Mouse (Mus musculus): Measurements from ENCODE around the gene Slc8a2. TPM values are rescaled to one million over a fixed set of nuclear protein-coding genes. Genes with fewer than 3 reads are reported as not detected.
A peak's percentile ranks its signal among the peaks of the same experiment; 100 is the strongest.

Gene Slc8a2
- polyA plus RNA-seq, 1 experiment from 2014 or later = 1.1 TPM

DNA sequence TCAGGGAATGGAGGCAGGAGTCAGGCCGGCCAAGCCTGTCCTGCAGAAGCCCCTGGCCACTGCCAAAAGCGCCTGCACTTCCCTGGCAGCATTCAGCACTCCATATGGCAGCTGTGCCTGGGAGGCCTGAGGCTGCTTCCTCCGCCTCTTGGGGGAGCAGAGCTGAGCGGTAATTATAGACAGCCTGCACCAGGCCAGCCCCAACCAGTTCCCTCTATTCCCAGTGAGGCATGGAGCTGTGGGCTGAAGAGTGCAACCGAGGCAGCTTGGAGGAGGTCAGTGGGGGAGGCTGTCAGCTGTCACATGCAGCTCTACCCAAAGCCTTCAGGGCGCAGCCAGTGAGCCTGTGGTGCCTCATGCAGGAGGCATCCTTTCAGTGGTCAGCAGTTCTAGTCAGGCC is 25.9 kb upstream of the Slc8a2 start:
- Histone ChIP-seq H3K36me3 (peaks cover 38% of the 10 kb centered on the region), H3K27me3 (no peaks in the 10 kb centered on the region), H3K9ac (peak overlapping the region; percentile 59), H3K27ac (replicated peaks) (peak overlapping the region; percentile 78), H3K4me2 (0 out of 2 replicates have a peak overlapping the region, but pooled peaks have one; percentile 0), H3K4me3 (no peak overlapping the region), H3K4me1 (replicated peaks) (peaks cover 66% of the 10 kb centered on the region), H3K9me3 (no peaks in the 10 kb centered on the region)
- ATAC-seq (ENCODE audit: low read depth) = peak; percentile 59
- WGBS = 48% methylated on average over 6 of the region's 6 CpGs

- peak overlapping the region; percentile 59 for H3K9ac ChIP-seq
- 86% methylated on average over 7 of the region's 7 CpGs for WGBS
Observed at GRCm38 (mm10) chr7:16104611-16105388, 24.8 kb upstream of the Slc8a2 start.

DNA sequence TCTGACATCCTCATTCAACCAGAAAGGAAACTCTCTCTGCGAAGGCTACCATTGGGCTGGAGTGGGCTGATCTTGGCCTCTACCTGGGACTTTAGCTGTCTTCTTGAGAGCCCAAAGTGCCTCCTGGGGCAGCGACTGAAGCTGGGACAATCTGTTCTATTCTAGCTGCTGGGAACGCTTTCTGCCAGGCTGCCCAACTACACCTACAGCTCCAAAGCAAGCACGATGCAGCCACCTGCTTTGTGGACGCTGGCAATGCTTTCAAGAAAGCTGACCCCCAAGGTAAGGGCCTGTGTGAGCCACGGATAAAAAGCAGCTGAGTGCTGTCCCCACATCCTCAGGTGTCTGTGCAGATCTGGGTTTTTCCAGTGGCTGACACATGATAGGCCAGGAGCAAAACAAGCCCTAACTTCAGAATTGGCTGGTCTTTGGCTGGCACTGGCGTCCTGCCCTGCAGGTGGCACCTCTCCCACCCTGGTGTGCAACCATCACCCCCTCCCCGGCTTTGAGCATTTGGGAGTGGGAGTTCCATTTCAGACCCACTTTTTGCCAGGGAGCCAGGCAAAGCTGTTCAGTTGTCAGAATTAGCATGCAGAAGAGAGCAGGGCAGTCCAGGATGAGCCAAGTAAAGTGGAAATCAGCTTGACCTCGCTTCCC is 20.6 kb upstream of the Slc8a2 start:
- peaks cover 83% of the 10 kb centered on the region for H3K36me3 ChIP-seq
- no peak for ATAC-seq (ENCODE audit: low read depth)
- H3K27me3 ChIP-seq = no peaks in the 10 kb centered on the region
- H3K4me1 ChIP-seq (replicated peaks) = peaks cover 24% of the 10 kb centered on the region
- no peak overlapping the region for H3K9ac ChIP-seq
- H3K4me3 ChIP-seq = no peak overlapping the region
- H3K27ac ChIP-seq (replicated peaks) = no peak overlapping the region
- 92% methylated on average over 9 of the region's 9 CpGs for WGBS
- H3K9me3 ChIP-seq = no peaks in the 10 kb centered on the region
- no peak overlapping the region for H3K4me2 ChIP-seq

More at GRCm38 (mm10) chr7:16104611-16105388, 24.8 kb upstream of the Slc8a2 start:
- H3K4me2 ChIP-seq = no peak overlapping the region
- peaks cover 55% of the 10 kb centered on the region for H3K4me1 ChIP-seq (replicated peaks)
- H3K27ac ChIP-seq (replicated peaks) = peak overlapping the region; percentile 78
- no peak for ATAC-seq (ENCODE audit: low read depth)
- H3K4me3 ChIP-seq = no peak overlapping the region
- H3K27me3 ChIP-seq = no peaks in the 10 kb centered on the region
- H3K36me3 ChIP-seq = peaks cover 48% of the 10 kb centered on the region
- H3K9me3 ChIP-seq = no peaks in the 10 kb centered on the region

GRCm38 (mm10) chr7:16110158-16110557 is 19.5 kb upstream of the Slc8a2 start:
- peaks cover 89% of the 10 kb centered on the region for H3K36me3 ChIP-seq
- no peaks in the 10 kb centered on the region for H3K27me3 ChIP-seq
- no peak overlapping the region for H3K27ac ChIP-seq (replicated peaks)
- WGBS = 95% methylated on average over 8 of the region's 8 CpGs
- no peaks in the 10 kb centered on the region for H3K9me3 ChIP-seq
- H3K4me3 ChIP-seq = no peak overlapping the region
- no peak for ATAC-seq (ENCODE audit: low read depth)
- H3K4me2 ChIP-seq = no peak overlapping the region
- peaks cover 13% of the 10 kb centered on the region for H3K4me1 ChIP-seq (replicated peaks)
- no peak overlapping the region for H3K9ac ChIP-seq

DNA sequence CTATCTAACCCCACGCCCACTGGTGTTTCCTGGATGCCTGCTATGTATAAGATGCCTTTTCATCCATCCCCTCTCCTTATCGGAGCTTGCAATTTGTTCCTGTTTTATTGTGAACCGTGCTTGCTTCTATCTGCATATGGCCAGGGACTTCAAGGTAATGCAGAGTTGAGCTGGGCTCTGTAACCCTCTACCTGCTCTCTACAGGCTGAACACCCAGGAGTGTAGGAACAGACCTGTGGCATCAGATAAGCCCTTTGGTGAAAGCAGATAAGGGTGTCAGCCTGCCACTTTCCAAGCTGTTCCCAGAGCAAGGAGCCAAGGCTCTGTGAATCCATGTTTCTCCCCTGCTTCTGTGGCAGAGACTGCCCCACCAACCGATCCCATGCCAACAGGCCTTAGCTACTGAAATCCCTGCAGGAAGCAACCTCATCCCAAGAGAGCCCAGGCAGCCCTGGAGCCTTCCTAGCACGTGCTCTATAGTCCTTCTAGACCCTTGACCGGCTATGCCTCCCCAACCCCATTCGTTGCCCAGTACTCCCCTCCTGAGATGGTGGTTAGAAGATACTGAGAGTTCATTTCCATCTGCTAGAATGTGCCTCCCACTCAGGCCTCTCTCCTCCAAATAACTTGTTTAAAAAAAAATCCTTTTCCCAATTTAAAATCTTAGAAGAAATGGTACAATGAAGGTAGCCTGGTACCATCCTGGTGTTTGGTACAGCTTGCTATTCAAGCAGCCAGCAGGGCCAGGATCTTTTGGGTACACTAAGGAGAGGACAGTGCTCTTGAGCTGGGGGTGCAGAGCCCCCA is 18.1 kb upstream of the Slc8a2 start:
- peaks cover 95% of the 10 kb centered on the region for H3K36me3 ChIP-seq
- 88% methylated on average over 7 of the region's 7 CpGs for WGBS
- peaks cover 10% of the 10 kb centered on the region for H3K4me1 ChIP-seq (replicated peaks)
- no peak overlapping the region for H3K4me2 ChIP-seq
- peak overlapping the region; percentile 56 for H3K27ac ChIP-seq (replicated peaks)
- no peak for ATAC-seq (ENCODE audit: low read depth)
- H3K9ac ChIP-seq = peak overlapping the region; percentile 41
- H3K4me3 ChIP-seq = no peak overlapping the region
- no peaks in the 10 kb centered on the region for H3K27me3 ChIP-seq
- no peaks in the 10 kb centered on the region for H3K9me3 ChIP-seq

- H3K9me3 ChIP-seq = no peaks in the 10 kb centered on the region
- peaks cover 29% of the 10 kb centered on the region for H3K4me1 ChIP-seq (replicated peaks)
- no peak overlapping the region for H3K9ac ChIP-seq
- WGBS = 93% methylated on average over 7 of the region's 7 CpGs
- H3K36me3 ChIP-seq = peaks cover 67% of the 10 kb centered on the region
- no peak overlapping the region for H3K27ac ChIP-seq (replicated peaks)
- no peak overlapping the region for H3K4me3 ChIP-seq
- no peak overlapping the region for H3K4me2 ChIP-seq
- H3K27me3 ChIP-seq = no peaks in the 10 kb centered on the region
- ATAC-seq (ENCODE audit: low read depth) = no peak
Observed at GRCm38 (mm10) chr7:16116418-16116817, 13.2 kb upstream of the Slc8a2 start.

DNA sequence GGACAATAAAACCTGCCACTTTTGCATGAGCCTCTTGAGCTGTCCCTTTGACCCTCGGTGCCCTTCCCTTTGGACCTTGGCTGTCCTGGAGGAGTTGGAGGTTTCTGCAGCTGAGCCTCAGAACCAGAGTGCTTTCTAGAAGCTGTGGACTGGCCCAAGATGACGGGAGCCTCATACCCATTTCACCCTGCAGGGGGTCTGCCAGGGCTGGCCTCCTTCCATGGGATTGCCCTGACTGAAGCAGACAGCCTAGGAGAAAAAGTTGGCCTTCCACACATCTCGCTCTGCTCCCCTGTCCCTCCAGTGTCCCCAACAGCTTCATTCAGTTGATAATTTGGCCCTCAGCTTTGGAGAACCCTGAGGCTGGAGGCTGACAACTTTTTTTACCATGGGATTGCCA is 12.5 kb upstream of the Slc8a2 start:
- H3K36me3 ChIP-seq = peaks cover 60% of the 10 kb centered on the region

GRCm38 (mm10) chr7:16119569-16120261 is 9.9 kb upstream of the Slc8a2 start, which contains the start of gene Kptn:
TSS of gene Kptn (plus strand) at chr7:16119895.
- 1% methylated on average over 33 of the region's 33 CpGs for WGBS
- peak; percentile 89 for ATAC-seq (ENCODE audit: low read depth)
- H3K9ac ChIP-seq = peak within 1 kb of the TSS; percentile 86
- H3K9me3 ChIP-seq = no peaks in the 10 kb centered on the region
- no peaks in the 10 kb centered on the region for H3K27me3 ChIP-seq
- peaks cover 44% of the 10 kb centered on the region for H3K36me3 ChIP-seq
- peaks cover 19% of the 10 kb centered on the region for H3K4me1 ChIP-seq (replicated peaks)
- H3K27ac ChIP-seq (replicated peaks) = peak within 1 kb of the TSS; percentile 93
- peak within 1 kb of the TSS; percentile 59 for H3K4me2 ChIP-seq
- H3K4me3 ChIP-seq = peak within 1 kb of the TSS; percentile 71

More for the DNA sequence above, 12.5 kb upstream of the Slc8a2 start:
- 88% methylated on average over 3 of the region's 3 CpGs for WGBS
- H3K4me2 ChIP-seq = no peak overlapping the region
- H3K9ac ChIP-seq = no peak overlapping the region
- no peak for ATAC-seq (ENCODE audit: low read depth)
- no peaks in the 10 kb centered on the region for H3K9me3 ChIP-seq
- no peak overlapping the region for H3K4me3 ChIP-seq
- no peak overlapping the region for H3K27ac ChIP-seq (replicated peaks)
- H3K4me1 ChIP-seq (replicated peaks) = peaks cover 25% of the 10 kb centered on the region
- H3K27me3 ChIP-seq = no peaks in the 10 kb centered on the region

- WGBS = 50% methylated on average over 9 of the region's 9 CpGs
- Histone ChIP-seq H3K4me3 (peak overlapping the region; percentile 71), H3K36me3 (peaks cover 42% of the 10 kb centered on the region), H3K9me3 (no peaks in the 10 kb centered on the region), H3K9ac (peak overlapping the region; percentile 86), H3K4me2 (peak overlapping the region; percentile 59), H3K27ac (replicated peaks) (no peak overlapping the region), H3K27me3 (no peaks in the 10 kb centered on the region), H3K4me1 (replicated peaks) (peaks cover 19% of the 10 kb centered on the region)
- ATAC-seq (ENCODE audit: low read depth) = peak; percentile 60
Observed at GRCm38 (mm10) chr7:16120262-16120600, 9.4 kb upstream of the Slc8a2 start.

DNA sequence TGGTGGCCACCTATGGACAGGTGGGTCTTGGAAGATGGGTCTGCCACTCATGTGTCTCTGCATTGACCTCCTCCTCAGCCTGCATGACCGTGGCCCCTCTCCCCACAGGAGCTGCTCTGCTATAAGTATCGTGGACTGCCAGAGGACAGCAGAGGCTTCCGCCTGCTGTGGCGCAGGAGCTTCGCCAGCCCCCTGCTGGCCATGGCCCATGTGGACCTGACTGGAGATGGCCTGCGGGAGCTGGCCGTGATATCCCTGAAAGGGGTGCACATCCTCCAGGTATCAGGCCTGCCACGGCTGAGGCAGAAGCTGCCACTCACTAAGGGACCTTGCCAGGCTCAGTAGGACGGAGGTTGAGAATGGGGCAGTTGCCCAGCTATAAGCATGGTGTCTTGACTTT is 3.8 kb upstream of the Slc8a2 start:
- no peak overlapping the region for H3K4me2 ChIP-seq
- peaks cover 28% of the 10 kb centered on the region for H3K36me3 ChIP-seq
- H3K4me3 ChIP-seq = no peak overlapping the region
- ATAC-seq (ENCODE audit: low read depth) = no peak
- whole genome bisulfite sequencing = 85% methylated on average over 9 of the region's 9 CpGs
- no peaks in the 10 kb centered on the region for H3K27me3 ChIP-seq
- H3K27ac ChIP-seq (replicated peaks) = no peak overlapping the region
- no peak overlapping the region for H3K9ac ChIP-seq
- no peaks in the 10 kb centered on the region for H3K9me3 ChIP-seq
- H3K4me1 ChIP-seq (replicated peaks) = peaks cover 26% of the 10 kb centered on the region

DNA sequence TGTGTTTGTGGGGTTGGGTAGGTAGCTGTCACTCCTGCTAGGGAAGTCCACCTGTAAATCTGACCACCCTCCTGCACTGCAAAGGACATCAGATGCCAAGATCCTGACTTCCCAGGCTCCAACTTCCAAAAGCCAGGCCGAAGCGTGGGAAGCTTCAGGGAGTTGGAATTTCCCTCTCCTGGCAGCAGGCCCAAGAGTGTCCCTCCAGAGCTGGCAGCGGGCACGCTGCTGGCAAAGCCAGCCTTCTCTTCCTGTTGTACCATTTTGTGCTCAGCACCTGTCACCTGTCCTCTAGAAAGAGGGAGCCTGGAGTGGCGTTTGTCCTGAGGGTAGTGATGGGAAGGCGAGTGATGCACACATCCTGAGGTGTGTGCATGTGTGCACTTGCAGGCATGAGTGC is 1.3 kb upstream of the Slc8a2 start:
- no peak for ATAC-seq (ENCODE audit: low read depth)
- Histone ChIP-seq H3K4me2 (no peak overlapping the region), H3K9ac (no peak overlapping the region), H3K36me3 (peaks cover 28% of the 10 kb centered on the region), H3K9me3 (no peaks in the 10 kb centered on the region), H3K27ac (replicated peaks) (no peak overlapping the region), H3K4me1 (replicated peaks) (peaks cover 46% of the 10 kb centered on the region), H3K27me3 (no peaks in the 10 kb centered on the region), H3K4me3 (no peak overlapping the region)
- WGBS = 87% methylated on average over 6 of the region's 6 CpGs

Measured in neural tube, embryonic 13.5 days (tissue).